Mouse (Mus musculus): ENCODE data around the gene Dscam. TPM values are rescaled to one million over a fixed set of nuclear protein-coding genes. Genes with fewer than 3 reads are reported as not detected.

Dscam gene
- polyA plus RNA-seq (2016; fragmentation: Nextera tagmentation; extraction: Ambion mirVana): 2.1 and 3.1 TPM in 2 replicates

DNA sequence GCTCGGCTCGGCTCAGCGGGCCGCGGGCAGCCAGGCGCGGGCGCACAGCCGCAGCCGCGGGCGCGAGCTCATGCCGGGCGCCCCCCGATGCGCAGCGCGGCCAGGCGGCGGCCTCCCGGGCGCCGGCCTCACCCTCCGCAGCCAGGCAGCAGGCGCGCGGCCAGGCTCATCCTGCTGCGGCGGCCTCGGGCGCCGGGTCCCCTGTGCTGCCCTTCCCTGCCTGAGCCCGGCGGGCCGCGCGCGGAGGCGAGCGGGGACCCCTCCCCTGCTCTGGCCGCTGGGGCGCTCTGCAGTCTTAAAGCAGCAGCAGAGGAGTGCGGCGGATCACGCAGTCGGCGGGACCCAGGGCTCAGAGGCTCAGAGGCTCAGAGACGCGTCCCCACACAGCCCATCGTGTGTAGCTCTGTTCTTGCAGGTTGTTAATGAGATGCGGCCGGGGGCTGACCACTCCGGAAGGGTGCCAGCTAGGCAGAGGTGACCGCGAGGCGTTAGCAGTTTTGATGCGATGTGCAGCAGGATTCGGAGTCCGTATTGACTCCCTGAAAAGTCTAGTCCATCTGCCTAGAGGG lies at the start of gene Dscam:
Gene Dscam (minus strand): TSS at position 240 of the 569 bp plus-strand sequence.
- H3K36me3 ChIP-seq: no peaks in the 10 kb centered on the region
- no peaks in the 10 kb centered on the region for H3K4me1 ChIP-seq
- H3K4me2 ChIP-seq (replicated peaks): peak within 1 kb of the TSS; percentile 81
- peak within 1 kb of the TSS; percentile 62 for H3K4me3 ChIP-seq
- no peaks in the 10 kb centered on the region for H3K9me3 ChIP-seq
- peak within 1 kb of the TSS; percentile 73 for H3K9ac ChIP-seq
- under 1% methylated on average over 59 of the region's 60 CpGs for WGBS
- peak; percentile 80 for ATAC-seq (ENCODE audit: low FRiP score, low read depth)
- peak within 1 kb of the TSS; percentile 70; the same call in 1 of the 2 replicates for H3K27ac ChIP-seq
- H3K27me3 ChIP-seq (replicated peaks): peaks cover 42% of the 10 kb centered on the region

DNA sequence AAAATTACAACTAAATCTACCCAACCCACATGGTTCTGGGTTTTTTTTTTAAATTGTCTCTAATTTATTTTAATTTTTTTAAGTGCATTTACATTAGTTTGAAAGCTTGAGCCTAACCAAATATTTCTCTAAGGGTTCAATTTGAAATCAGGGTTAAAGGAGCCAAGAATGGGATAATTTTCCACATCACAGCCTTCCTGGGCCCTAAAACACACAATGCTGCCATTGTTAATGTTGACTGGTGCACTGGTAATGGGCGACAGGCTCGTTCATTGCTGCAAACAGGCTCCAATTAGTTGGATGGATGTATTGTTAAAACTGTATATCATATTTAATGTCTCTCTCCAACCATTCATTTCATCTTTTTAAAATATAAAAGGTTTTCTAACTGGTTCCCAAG lies 48.8 kb upstream of the Dscam start:
- Histone ChIP-seq H3K4me3 (no peak overlapping the region), H3K9me3 (no peaks in the 10 kb centered on the region), H3K4me1 (no peaks in the 10 kb centered on the region), H3K27ac (no peak overlapping the region), H3K36me3 (no peaks in the 10 kb centered on the region), H3K27me3 (replicated peaks) (no peaks in the 10 kb centered on the region), H3K9ac (no peak overlapping the region), H3K4me2 (replicated peaks) (no peak overlapping the region)
- no peak for ATAC-seq (ENCODE audit: low FRiP score, low read depth)
- WGBS: 41% methylated on average over 2 of the region's 2 CpGs

DNA sequence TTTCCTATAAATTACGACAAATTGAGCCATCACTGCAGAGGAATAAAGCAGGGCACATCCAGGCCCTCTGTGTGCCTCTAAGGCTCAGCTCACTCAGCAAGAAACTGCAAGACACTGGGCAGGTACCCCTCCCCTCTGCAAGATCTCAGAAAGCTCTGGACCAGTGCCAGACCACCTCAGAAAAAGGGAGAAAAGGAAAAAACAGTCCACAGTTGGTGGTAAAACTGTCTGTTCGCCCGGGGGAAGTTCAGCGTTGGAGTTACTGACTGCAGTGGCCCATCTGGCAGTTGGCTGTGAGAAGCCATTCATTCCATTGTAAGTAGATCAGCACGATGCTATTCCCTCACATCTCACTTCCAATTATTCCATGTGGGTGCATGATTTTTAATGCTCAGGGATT lies 39.4 kb upstream of the Dscam start:
- Histone ChIP-seq H3K27me3 (replicated peaks) (no peaks in the 10 kb centered on the region), H3K27ac (no peak overlapping the region), H3K9ac (no peak overlapping the region), H3K36me3 (no peaks in the 10 kb centered on the region), H3K9me3 (no peaks in the 10 kb centered on the region), H3K4me1 (no peaks in the 10 kb centered on the region), H3K4me3 (no peak overlapping the region), H3K4me2 (replicated peaks) (no peak overlapping the region)
- WGBS: 68% methylated on average over 5 of the region's 5 CpGs
- ATAC-seq (ENCODE audit: low FRiP score, low read depth): no peak

DNA sequence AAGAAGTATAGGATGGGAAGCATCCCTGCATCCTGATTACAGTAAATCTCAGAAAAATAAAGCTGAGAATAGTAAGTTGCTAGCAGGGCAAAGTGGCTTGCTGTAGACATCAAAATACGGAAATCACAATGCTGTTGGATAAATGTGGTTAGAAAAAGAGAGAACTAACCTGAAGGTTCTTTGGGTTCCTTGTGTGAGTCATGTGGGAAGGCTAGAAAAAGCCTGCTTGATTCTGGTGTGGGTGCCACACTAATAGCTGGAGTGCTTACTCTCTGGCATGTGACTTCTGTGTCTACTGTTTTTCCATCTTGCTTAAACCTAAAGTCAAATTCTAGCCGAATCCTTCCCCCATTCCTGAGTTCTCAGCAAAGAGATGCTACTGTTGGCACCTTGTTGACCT lies 37.7 kb upstream of the Dscam start:
- Histone ChIP-seq H3K9ac (no peak overlapping the region), H3K27ac (no peak overlapping the region), H3K27me3 (replicated peaks) (no peaks in the 10 kb centered on the region), H3K4me2 (replicated peaks) (no peak overlapping the region), H3K4me3 (no peak overlapping the region), H3K9me3 (no peaks in the 10 kb centered on the region), H3K4me1 (no peaks in the 10 kb centered on the region), H3K36me3 (no peaks in the 10 kb centered on the region)
- ATAC-seq (ENCODE audit: low FRiP score, low read depth): no peak
- WGBS: 78% methylated on average over 2 of the region's 2 CpGs

DNA sequence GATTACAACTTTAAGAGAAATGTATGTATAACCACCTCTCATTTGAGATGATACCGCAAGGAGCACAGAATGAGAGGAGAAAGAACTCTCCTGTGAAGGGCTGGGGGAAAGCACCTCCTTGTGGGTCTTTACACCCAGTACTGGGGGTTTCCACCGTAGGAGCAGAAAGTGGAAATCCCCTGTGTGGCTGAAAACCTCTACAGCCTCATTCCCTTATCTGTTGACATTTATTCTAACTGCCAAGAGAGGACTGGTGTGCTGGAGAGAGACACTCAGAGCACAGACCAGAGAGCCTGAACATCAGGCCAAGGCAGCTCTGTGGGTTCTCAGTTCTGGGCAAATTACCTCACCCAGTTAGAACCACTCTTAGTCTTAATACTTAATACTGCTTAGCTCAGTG lies 33.5 kb upstream of the Dscam start:
- no peak overlapping the region for H3K9ac ChIP-seq
- H3K36me3 ChIP-seq: no peaks in the 10 kb centered on the region
- no peak overlapping the region for H3K4me3 ChIP-seq
- no peaks in the 10 kb centered on the region for H3K27me3 ChIP-seq (replicated peaks)
- 84% methylated on average over 2 of the region's 2 CpGs for WGBS
- no peak overlapping the region for H3K4me2 ChIP-seq (replicated peaks)
- H3K27ac ChIP-seq: no peak overlapping the region
- ATAC-seq (ENCODE audit: low FRiP score, low read depth): no peak
- no peaks in the 10 kb centered on the region for H3K4me1 ChIP-seq
- H3K9me3 ChIP-seq: no peaks in the 10 kb centered on the region

DNA sequence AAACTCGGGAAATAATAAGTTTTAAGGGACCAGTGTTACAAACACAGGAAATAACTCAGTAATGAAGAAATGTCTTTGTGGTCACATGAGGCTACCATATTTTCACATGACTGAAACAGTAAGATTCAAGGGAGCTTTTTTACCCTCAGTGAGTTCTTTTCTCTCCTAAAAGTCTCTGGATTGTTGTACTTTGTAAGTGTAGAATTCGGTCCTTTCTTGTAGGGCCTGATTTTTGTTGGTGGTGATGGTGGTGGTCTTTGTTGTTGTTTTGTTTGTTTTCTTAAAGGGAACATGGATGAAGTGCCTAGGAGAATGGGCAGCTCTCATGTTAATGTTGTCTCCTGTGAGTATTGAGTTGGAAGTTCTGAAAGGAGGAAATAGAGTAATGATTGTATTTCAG lies 33.0 kb upstream of the Dscam start:
- WGBS: 87% methylated on average over 2 of the region's 2 CpGs
- H3K36me3 ChIP-seq: no peaks in the 10 kb centered on the region
- H3K4me2 ChIP-seq (replicated peaks): no peak overlapping the region
- no peaks in the 10 kb centered on the region for H3K4me1 ChIP-seq
- no peaks in the 10 kb centered on the region for H3K9me3 ChIP-seq
- no peak overlapping the region for H3K9ac ChIP-seq
- ATAC-seq (ENCODE audit: low FRiP score, low read depth): no peak
- H3K4me3 ChIP-seq: no peak overlapping the region
- no peak overlapping the region for H3K27ac ChIP-seq
- H3K27me3 ChIP-seq (replicated peaks): no peaks in the 10 kb centered on the region

DNA sequence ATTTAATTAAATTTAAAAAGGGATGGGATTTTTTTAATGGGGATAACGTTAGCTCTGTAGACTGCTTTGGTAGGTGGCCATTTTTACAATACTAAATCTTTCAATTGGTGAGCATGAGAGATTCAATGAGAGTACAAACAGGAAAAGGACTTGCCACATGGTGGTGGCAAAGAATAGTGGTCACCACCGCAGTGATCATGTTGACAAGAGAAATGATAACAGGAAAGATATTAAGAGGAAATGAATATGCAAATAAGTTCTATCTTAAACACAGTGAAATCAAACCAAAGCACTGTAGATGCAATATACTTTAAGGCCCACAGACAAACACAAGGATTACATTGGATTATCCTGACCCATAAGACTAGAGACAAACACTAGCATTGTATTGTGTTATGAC lies 24.1 kb upstream of the Dscam start:
- Histone ChIP-seq H3K36me3 (no peaks in the 10 kb centered on the region), H3K4me2 (replicated peaks) (no peak overlapping the region)
- no peak for ATAC-seq (ENCODE audit: low FRiP score, low read depth)

DNA sequence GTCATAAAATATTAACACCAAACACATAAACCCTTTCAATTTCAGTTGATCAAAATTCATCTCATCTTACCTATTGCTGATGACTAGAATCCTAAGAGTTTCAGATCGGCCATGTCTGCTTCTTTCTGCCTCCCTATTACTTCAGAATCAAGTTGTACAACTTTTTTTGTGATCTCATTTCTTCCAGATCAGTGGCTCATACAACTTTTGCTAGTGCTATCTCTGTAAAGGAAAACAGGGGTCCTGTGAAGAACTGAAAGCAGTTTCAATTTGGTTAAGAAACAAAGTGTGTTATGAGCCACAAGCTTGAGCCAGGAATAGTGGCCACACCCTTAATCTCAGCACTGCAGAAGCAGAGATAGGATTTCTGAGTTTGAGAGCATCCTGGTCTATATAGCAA lies 23.6 kb upstream of the Dscam start:
- H3K27me3 ChIP-seq (replicated peaks): no peaks in the 10 kb centered on the region
- no peak overlapping the region for H3K4me2 ChIP-seq (replicated peaks)
- no peak overlapping the region for H3K9ac ChIP-seq
- ATAC-seq (ENCODE audit: low FRiP score, low read depth): no peak
- WGBS: 87% methylated on average over 1 of the region's 1 CpGs
- no peaks in the 10 kb centered on the region for H3K36me3 ChIP-seq
- no peaks in the 10 kb centered on the region for H3K4me1 ChIP-seq
- no peak overlapping the region for H3K4me3 ChIP-seq
- H3K27ac ChIP-seq: no peak overlapping the region
- no peaks in the 10 kb centered on the region for H3K9me3 ChIP-seq

More for the DNA sequence above, 24.1 kb upstream of the Dscam start:
- H3K27ac ChIP-seq: no peak overlapping the region
- H3K4me3 ChIP-seq: no peak overlapping the region
- H3K9ac ChIP-seq: no peak overlapping the region
- H3K27me3 ChIP-seq (replicated peaks): no peaks in the 10 kb centered on the region
- H3K4me1 ChIP-seq: no peaks in the 10 kb centered on the region
- WGBS: 81% methylated on average over 2 of the region's 2 CpGs
- no peaks in the 10 kb centered on the region for H3K9me3 ChIP-seq

DNA sequence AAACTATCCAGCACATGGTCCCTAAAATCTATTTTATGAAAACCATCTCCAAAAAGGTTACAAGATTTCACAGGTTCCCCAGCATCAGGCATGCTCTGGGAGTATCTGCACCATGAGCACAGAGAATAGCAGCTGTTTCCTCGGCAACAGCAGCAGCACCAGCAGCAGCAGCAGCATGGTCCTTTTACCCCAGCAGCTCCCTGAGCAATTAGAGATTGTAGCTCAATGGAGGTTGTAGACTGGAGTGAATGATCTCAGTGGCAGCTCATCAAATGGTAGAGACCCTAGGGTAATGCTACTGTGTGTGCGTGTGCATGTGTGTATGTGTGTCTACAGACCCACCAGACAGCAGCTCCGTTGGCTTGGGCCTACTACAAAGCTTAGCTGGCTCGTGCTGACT lies 21.7 kb upstream of the Dscam start:
- Histone ChIP-seq H3K27me3 (replicated peaks) (no peaks in the 10 kb centered on the region), H3K4me2 (replicated peaks) (no peak overlapping the region), H3K9me3 (no peaks in the 10 kb centered on the region), H3K9ac (no peak overlapping the region), H3K4me1 (no peaks in the 10 kb centered on the region), H3K4me3 (no peak overlapping the region), H3K36me3 (no peaks in the 10 kb centered on the region), H3K27ac (no peak overlapping the region)
- no peak for ATAC-seq (ENCODE audit: low FRiP score, low read depth)
- WGBS: 70% methylated on average over 4 of the region's 4 CpGs

DNA sequence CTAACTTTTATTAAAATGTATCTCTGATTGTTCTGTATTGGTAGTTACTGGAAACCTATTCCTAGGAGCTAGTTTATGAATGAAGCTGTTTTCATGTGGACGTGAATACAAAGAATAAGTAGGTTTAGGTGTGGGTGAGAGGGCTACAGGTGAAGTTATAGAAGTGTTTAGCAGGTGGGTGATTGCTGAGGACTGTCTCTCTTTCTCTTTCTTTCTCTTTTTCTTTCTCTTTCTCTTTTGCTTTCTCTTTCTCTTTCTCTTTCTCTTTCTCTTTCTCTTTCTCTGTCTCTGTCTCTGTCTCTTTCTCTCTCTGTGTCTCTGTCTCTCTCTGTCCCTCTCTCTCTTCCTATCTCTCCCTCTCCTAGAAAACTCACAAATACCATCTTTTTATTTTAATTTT lies 20.1 kb upstream of the Dscam start:
- Histone ChIP-seq H3K4me2 (replicated peaks) (no peak overlapping the region), H3K27ac (no peak overlapping the region)
- 81% methylated on average over 1 of the region's 1 CpGs for WGBS

DNA sequence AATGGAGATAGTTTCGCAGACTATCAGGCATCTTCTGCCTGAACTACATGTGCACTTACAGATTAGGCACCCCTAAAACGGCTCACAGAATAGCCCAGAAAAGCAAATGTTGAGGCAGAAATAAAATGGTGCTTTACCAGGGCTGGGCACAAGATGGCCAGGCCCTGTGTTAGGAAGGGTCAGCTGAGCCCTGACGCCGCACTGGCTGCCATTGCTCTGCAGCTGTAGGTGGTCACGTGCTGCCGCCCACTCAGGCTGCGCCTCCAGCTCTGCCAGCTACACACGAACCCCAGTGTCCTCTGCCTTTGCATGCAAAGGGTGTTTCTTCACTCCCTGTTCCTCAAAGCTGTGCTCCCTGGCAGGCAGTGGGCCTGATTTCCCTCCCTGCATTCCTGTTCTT lies 948 bp upstream of the Dscam start:
- H3K4me2 ChIP-seq (replicated peaks): no peak overlapping the region
- H3K9me3 ChIP-seq: no peaks in the 10 kb centered on the region
- no peaks in the 10 kb centered on the region for H3K36me3 ChIP-seq
- peaks cover 42% of the 10 kb centered on the region for H3K27me3 ChIP-seq (replicated peaks)
- WGBS: 53% methylated on average over 8 of the region's 8 CpGs
- no peak overlapping the region for H3K27ac ChIP-seq
- no peak overlapping the region for H3K9ac ChIP-seq
- no peak overlapping the region for H3K4me3 ChIP-seq
- peak; percentile 46; the same call in 1 of the 2 replicates for ATAC-seq (ENCODE audit: low FRiP score, low read depth)
- no peaks in the 10 kb centered on the region for H3K4me1 ChIP-seq

More for the DNA sequence above, 20.1 kb upstream of the Dscam start:
- no peak overlapping the region for H3K4me3 ChIP-seq
- no peaks in the 10 kb centered on the region for H3K4me1 ChIP-seq
- H3K27me3 ChIP-seq (replicated peaks): no peaks in the 10 kb centered on the region
- ATAC-seq (ENCODE audit: low FRiP score, low read depth): no peak
- H3K36me3 ChIP-seq: no peaks in the 10 kb centered on the region
- H3K9me3 ChIP-seq: no peaks in the 10 kb centered on the region
- no peak overlapping the region for H3K9ac ChIP-seq

DNA sequence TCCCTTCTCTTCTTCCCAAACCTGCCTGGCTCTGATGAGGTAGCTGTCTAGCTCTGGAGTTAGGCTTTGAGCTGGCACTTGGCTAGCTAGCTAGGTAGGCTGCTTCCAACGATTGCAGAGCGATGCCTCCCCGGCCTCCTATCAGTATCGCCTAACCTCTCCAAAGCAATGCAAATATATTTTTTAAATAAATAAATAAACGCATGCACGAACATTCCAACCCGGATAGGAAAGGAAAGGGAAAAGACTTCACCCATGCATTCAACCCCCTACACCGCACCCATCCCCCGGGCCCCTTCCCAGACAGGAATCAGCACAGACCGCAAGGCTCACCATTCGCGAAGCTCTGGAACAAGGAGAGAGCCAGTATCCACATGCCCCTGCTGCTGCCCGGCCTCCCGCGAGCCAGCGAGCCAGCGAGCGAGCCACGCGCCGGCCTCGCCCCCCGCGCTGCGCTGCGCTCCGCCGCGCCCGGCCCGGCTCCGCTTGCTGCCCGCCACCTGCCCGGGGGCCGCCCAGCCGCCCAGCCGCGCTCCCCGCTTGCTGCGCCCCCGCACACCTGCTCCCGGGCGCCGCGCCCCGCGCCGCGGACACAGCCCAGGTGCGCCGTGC lies 545 bp downstream of the Dscam start:
- Histone ChIP-seq H3K4me2 (replicated peaks) (peak overlapping the region; percentile 81), H3K27me3 (replicated peaks) (peaks cover 42% of the 10 kb centered on the region), H3K27ac (peak overlapping the region; percentile 70; the same call in 1 of the 2 replicates), H3K36me3 (no peaks in the 10 kb centered on the region), H3K4me1 (peaks cover 6% of the 10 kb centered on the region), H3K4me3 (peak overlapping the region; percentile 62), H3K9ac (peak overlapping the region; percentile 73), H3K9me3 (no peaks in the 10 kb centered on the region)
- peak; percentile 31 for ATAC-seq (ENCODE audit: low FRiP score, low read depth)
- under 1% methylated on average over 51 of the region's 51 CpGs for WGBS

DNA sequence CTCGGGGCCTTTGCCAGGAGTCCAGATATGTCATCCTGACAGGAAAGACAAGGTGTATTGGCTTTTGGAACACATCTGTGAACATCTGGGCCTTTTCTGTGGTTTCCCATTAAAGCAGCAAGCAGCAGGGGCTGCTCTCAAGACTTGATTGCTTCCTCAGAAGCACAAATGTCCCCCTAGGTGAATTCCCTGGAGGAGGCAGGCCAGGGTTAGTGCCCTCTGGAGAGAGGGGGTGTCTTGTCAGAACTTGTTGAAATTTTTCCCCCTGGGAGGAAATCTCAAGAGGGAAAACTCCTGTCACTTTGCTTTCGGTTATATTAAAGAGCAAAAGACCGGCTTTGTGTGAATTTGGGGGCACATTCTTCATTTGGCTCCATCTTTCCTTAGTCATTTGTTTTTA lies 1.9 kb downstream of the Dscam start:
- Histone ChIP-seq H3K9ac (0 out of 2 replicates have a peak overlapping the region, but pooled peaks have one; percentile 38), H3K4me1 (peaks cover 6% of the 10 kb centered on the region), H3K4me2 (replicated peaks) (peak overlapping the region; percentile 81)

More for the DNA sequence above, 1.9 kb downstream of the Dscam start:
- no peak for ATAC-seq (ENCODE audit: low FRiP score, low read depth)
- Histone ChIP-seq H3K36me3 (no peaks in the 10 kb centered on the region), H3K4me3 (no peak overlapping the region), H3K27ac (no peak overlapping the region), H3K27me3 (replicated peaks) (peaks cover 42% of the 10 kb centered on the region), H3K9me3 (no peaks in the 10 kb centered on the region)
- 45% methylated on average over 3 of the region's 3 CpGs for WGBS
